Mouse (Mus musculus): Measurements from ENCODE around the gene Glis2. TPM values are rescaled to one million over a fixed set of nuclear protein-coding genes. Genes with fewer than 3 reads are reported as not detected.
A peak's percentile ranks its signal among the peaks of the same experiment; 100 is the strongest.

The Glis2 gene
- polyA plus RNA-seq, 1 experiment from 2014 or later = 23.7 TPM

- peaks cover 14% of the 10 kb centered on the region for H3K4me1 ChIP-seq (replicated peaks; ENCODE audit: control insufficient read depth, insufficient read depth, low read length)
- H3K4me2 ChIP-seq (ENCODE audit: low read depth, low read length) = peak within 1 kb of the TSS; percentile 78
- peak within 1 kb of the TSS; percentile 93 for H3K9ac ChIP-seq (ENCODE audit: low read length)
- no peaks in the 10 kb centered on the region for H3K27me3 ChIP-seq (ENCODE audit: control insufficient read depth, insufficient read depth, low read depth, low read length)
- peak; percentile 92 for ATAC-seq (ENCODE audit: low read depth)
- WGBS = under 1% methylated on average over 56 of the region's 56 CpGs
- H3K9me3 ChIP-seq (ENCODE audit: control insufficient read depth, low read length) = no peaks in the 10 kb centered on the region
- H3K36me3 ChIP-seq (ENCODE audit: control insufficient read depth, insufficient read depth, low read length) = no peaks in the 10 kb centered on the region
- peak within 1 kb of the TSS; percentile 88 for H3K4me3 ChIP-seq (ENCODE audit: low read length)
- peak within 1 kb of the TSS; percentile 85 for H3K27ac ChIP-seq (ENCODE audit: low read length)
Observed at GRCm38 (mm10) chr16:4624481-4625110, 30.1 kb downstream of the Glis2 start, which contains the start of gene Pam16. Gene Pam16, minus strand, starts transcription at chr16:4624988.

GRCm38 (mm10) chr16:4627105-4627504 is 32.6 kb downstream of the Glis2 start:
- 57% methylated on average over 6 of the region's 6 CpGs for WGBS
- ATAC-seq (ENCODE audit: low read depth) = no peak
- H3K36me3 ChIP-seq (ENCODE audit: control insufficient read depth, insufficient read depth, low read length) = no peaks in the 10 kb centered on the region
- H3K4me2 ChIP-seq (ENCODE audit: low read depth, low read length) = no peak overlapping the region
- no peak overlapping the region for H3K4me3 ChIP-seq (ENCODE audit: low read length)
- no peak overlapping the region for H3K27ac ChIP-seq (ENCODE audit: low read length)
- H3K4me1 ChIP-seq (replicated peaks; ENCODE audit: control insufficient read depth, insufficient read depth, low read length) = peaks cover 14% of the 10 kb centered on the region
- H3K9ac ChIP-seq (ENCODE audit: low read length) = 0 out of 2 replicates have a peak overlapping the region, but pooled peaks have one; percentile 18
- H3K27me3 ChIP-seq (ENCODE audit: control insufficient read depth, insufficient read depth, low read depth, low read length) = no peaks in the 10 kb centered on the region
- H3K9me3 ChIP-seq (ENCODE audit: control insufficient read depth, low read length) = no peaks in the 10 kb centered on the region

GRCm38 (mm10) chr16:4628898-4629419 is 34.4 kb downstream of the Glis2 start:
- H3K36me3 ChIP-seq (ENCODE audit: control insufficient read depth, insufficient read depth, low read length) = no peaks in the 10 kb centered on the region; the same call in 1 of the 2 replicates
- no peaks in the 10 kb centered on the region for H3K27me3 ChIP-seq (ENCODE audit: control insufficient read depth, insufficient read depth, low read depth, low read length)
- H3K4me1 ChIP-seq (replicated peaks; ENCODE audit: control insufficient read depth, insufficient read depth, low read length) = peaks cover 2% of the 10 kb centered on the region
- no peak overlapping the region for H3K4me3 ChIP-seq (ENCODE audit: low read length)
- H3K9ac ChIP-seq (ENCODE audit: low read length) = no peak overlapping the region
- 86% methylated on average over 9 of the region's 9 CpGs for WGBS
- no peak overlapping the region for H3K27ac ChIP-seq (ENCODE audit: low read length)
- no peaks in the 10 kb centered on the region for H3K9me3 ChIP-seq (ENCODE audit: control insufficient read depth, low read length)
- H3K4me2 ChIP-seq (ENCODE audit: low read depth, low read length) = no peak overlapping the region
- ATAC-seq (ENCODE audit: low read depth) = no peak

DNA sequence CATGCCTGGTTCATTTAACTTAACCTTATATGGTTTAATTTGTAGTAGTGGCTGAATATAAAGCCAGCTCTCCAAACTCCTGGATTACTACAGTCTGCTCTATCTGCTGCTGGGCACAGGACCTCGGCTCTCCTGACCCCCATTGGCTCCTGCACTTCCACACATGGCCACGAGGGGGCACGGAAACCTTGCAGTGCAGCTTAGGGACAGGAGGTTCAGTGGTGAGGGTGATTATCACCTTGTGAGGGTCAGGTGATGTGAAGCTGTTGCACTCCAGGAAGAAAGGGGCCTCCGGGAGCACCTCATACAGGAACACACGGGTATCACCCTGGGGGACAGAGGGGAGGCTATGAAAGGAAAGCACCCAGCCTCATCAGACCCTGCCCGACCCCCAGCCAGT is 35.4 kb downstream of the Glis2 start:
- Histone ChIP-seq H3K4me3 (ENCODE audit: low read length) (no peak overlapping the region), H3K9ac (ENCODE audit: low read length) (no peak overlapping the region), H3K27me3 (ENCODE audit: control insufficient read depth, insufficient read depth, low read depth, low read length) (no peaks in the 10 kb centered on the region), H3K27ac (ENCODE audit: low read length) (no peak overlapping the region), H3K4me1 (replicated peaks; ENCODE audit: control insufficient read depth, insufficient read depth, low read length) (no peaks in the 10 kb centered on the region), H3K36me3 (ENCODE audit: control insufficient read depth, insufficient read depth, low read length) (peaks cover 2% of the 10 kb centered on the region; the same call in 1 of the 2 replicates), H3K9me3 (ENCODE audit: control insufficient read depth, low read length) (no peaks in the 10 kb centered on the region), H3K4me2 (ENCODE audit: low read depth, low read length) (no peak overlapping the region)
- ATAC-seq (ENCODE audit: low read depth) = peak; percentile 56
- WGBS = 23% methylated on average over 6 of the region's 6 CpGs

- Histone ChIP-seq H3K9ac (ENCODE audit: low read length) (no peak overlapping the region), H3K36me3 (ENCODE audit: control insufficient read depth, insufficient read depth, low read length) (peaks cover 2% of the 10 kb centered on the region; the same call in 1 of the 2 replicates), H3K27me3 (ENCODE audit: control insufficient read depth, insufficient read depth, low read depth, low read length) (no peaks in the 10 kb centered on the region), H3K27ac (ENCODE audit: low read length) (no peak overlapping the region), H3K4me2 (ENCODE audit: low read depth, low read length) (no peak overlapping the region), H3K9me3 (ENCODE audit: control insufficient read depth, low read length) (no peaks in the 10 kb centered on the region), H3K4me1 (replicated peaks; ENCODE audit: control insufficient read depth, insufficient read depth, low read length) (no peaks in the 10 kb centered on the region), H3K4me3 (ENCODE audit: low read length) (no peak overlapping the region)
- 43% methylated on average over 7 of the region's 7 CpGs for WGBS
- ATAC-seq (ENCODE audit: low read depth) = peak; percentile 37; the same call in 1 of the 2 replicates
Observed at GRCm38 (mm10) chr16:4632050-4632449, 37.5 kb downstream of the Glis2 start.

DNA sequence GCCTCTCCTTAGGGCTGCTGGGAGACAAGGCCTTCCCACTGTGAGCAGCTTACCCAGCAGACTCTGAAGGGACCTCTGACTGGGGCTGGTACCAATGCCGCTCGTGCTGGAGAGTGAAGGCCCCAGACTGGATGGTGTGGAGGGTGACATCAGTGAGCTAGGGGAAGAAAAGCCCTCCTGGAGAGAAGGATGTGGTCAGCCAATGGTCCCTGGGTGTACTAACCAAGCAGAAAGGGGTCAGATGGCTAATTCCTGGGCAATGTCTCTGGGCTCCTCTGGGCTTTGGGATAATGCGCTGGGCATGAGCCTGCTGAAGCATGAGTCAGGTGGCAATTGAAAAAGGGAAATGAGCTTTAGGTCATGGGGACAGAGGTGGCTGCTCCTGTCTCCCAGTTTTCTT is 39.1 kb downstream of the Glis2 start:
- Histone ChIP-seq H3K27ac (ENCODE audit: low read length) (no peak overlapping the region), H3K4me2 (ENCODE audit: low read depth, low read length) (no peak overlapping the region), H3K9ac (ENCODE audit: low read length) (no peak overlapping the region), H3K4me3 (ENCODE audit: low read length) (no peak overlapping the region), H3K4me1 (replicated peaks; ENCODE audit: control insufficient read depth, insufficient read depth, low read length) (no peaks in the 10 kb centered on the region), H3K36me3 (ENCODE audit: control insufficient read depth, insufficient read depth, low read length) (peaks cover 2% of the 10 kb centered on the region; the same call in 1 of the 2 replicates), H3K27me3 (ENCODE audit: control insufficient read depth, insufficient read depth, low read depth, low read length) (no peaks in the 10 kb centered on the region), H3K9me3 (ENCODE audit: control insufficient read depth, low read length) (no peaks in the 10 kb centered on the region)
- WGBS = 95% methylated on average over 3 of the region's 3 CpGs
- no peak for ATAC-seq (ENCODE audit: low read depth)

GRCm38 (mm10) chr16:4634681-4635080 is 40.2 kb downstream of the Glis2 start:
- no peak for ATAC-seq (ENCODE audit: low read depth)
- H3K27me3 ChIP-seq (ENCODE audit: control insufficient read depth, insufficient read depth, low read depth, low read length) = no peaks in the 10 kb centered on the region
- 78% methylated on average over 9 of the region's 9 CpGs for WGBS
- no peak overlapping the region for H3K27ac ChIP-seq (ENCODE audit: low read length)
- H3K4me1 ChIP-seq (replicated peaks; ENCODE audit: control insufficient read depth, insufficient read depth, low read length) = peaks cover 4% of the 10 kb centered on the region; the same call in 1 of the 2 replicates
- H3K9me3 ChIP-seq (ENCODE audit: control insufficient read depth, low read length) = no peaks in the 10 kb centered on the region
- H3K9ac ChIP-seq (ENCODE audit: low read length) = no peak overlapping the region
- peaks cover 2% of the 10 kb centered on the region; the same call in 1 of the 2 replicates for H3K36me3 ChIP-seq (ENCODE audit: control insufficient read depth, insufficient read depth, low read length)
- H3K4me3 ChIP-seq (ENCODE audit: low read length) = no peak overlapping the region
- no peak overlapping the region for H3K4me2 ChIP-seq (ENCODE audit: low read depth, low read length)

DNA sequence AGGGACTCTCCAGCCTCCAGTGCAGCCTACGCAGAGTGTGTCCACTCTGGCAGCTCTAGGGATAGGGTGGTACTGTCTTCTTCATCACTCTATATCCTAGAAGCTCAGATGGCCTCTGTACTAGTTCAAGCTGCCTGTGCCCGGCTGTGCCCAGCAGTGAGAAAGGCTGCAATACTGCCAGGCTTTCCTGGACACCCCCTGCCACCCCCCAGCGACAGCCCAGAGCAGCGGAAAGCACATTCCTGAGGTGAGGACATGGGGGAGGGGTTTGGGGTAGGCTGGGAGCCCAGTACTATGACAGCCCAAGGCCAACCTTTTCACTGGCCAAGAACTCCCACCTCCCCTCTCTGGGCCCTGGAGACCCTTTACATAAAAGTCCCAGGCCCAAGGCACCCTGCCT is 41.2 kb downstream of the Glis2 start:
- 63% methylated on average over 4 of the region's 4 CpGs for WGBS
- Histone ChIP-seq H3K9me3 (ENCODE audit: control insufficient read depth, low read length) (no peaks in the 10 kb centered on the region), H3K27me3 (ENCODE audit: control insufficient read depth, insufficient read depth, low read depth, low read length) (no peaks in the 10 kb centered on the region), H3K36me3 (ENCODE audit: control insufficient read depth, insufficient read depth, low read length) (peaks cover 2% of the 10 kb centered on the region; the same call in 1 of the 2 replicates), H3K27ac (ENCODE audit: low read length) (no peak overlapping the region), H3K4me3 (ENCODE audit: low read length) (no peak overlapping the region), H3K4me2 (ENCODE audit: low read depth, low read length) (no peak overlapping the region), H3K4me1 (replicated peaks; ENCODE audit: control insufficient read depth, insufficient read depth, low read length) (peaks cover 8% of the 10 kb centered on the region), H3K9ac (ENCODE audit: low read length) (no peak overlapping the region)
- no peak for ATAC-seq (ENCODE audit: low read depth)

DNA sequence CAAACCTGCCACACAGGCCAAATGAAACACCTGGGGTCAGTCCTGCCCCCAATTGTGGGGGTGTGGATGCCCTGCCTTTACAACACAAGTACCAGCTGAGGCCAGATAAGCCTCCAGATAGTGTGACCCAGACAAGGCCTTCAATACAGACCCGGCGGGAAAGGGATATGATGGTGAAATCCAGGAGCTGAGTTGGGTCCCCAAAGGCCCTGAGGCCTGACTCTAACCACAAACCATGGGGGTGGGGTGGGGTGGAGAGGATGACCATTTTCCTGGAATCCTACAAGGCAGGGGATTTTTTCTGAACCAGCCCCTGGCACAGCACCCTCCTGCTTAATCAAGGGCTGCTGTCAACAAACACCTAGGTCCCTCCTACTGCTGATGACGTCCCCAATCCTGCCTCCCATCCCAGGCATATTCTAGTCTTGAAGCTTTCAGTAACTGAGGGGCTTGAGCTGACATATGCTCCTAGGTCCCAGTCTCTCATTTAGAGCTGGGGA is 44.4 kb downstream of the Glis2 start:
- H3K9ac ChIP-seq (ENCODE audit: low read length) = no peak overlapping the region
- 82% methylated on average over 3 of the region's 3 CpGs for WGBS
- no peak overlapping the region for H3K4me2 ChIP-seq (ENCODE audit: low read depth, low read length)
- H3K27ac ChIP-seq (ENCODE audit: low read length) = no peak overlapping the region
- H3K36me3 ChIP-seq (ENCODE audit: control insufficient read depth, insufficient read depth, low read length) = peaks cover 2% of the 10 kb centered on the region; the same call in 1 of the 2 replicates
- no peaks in the 10 kb centered on the region for H3K9me3 ChIP-seq (ENCODE audit: control insufficient read depth, low read length)
- no peak overlapping the region for H3K4me3 ChIP-seq (ENCODE audit: low read length)
- ATAC-seq (ENCODE audit: low read depth) = no peak
- peaks cover 37% of the 10 kb centered on the region for H3K4me1 ChIP-seq (replicated peaks; ENCODE audit: control insufficient read depth, insufficient read depth, low read length)
- no peaks in the 10 kb centered on the region for H3K27me3 ChIP-seq (ENCODE audit: control insufficient read depth, insufficient read depth, low read depth, low read length)

Measured in lung, embryonic 16.5 days (tissue).